Mouse (Mus musculus) kidney, postnatal 36 days (tissue): ENCODE measurements around the gene Slc1a7.

Experiments
- DNase-seq, 2 experiments: peaks; one replicate each; pipeline ENCODE4 v3.0.0; 2021 to 2022; ENCODE audit warnings: mixed read lengths in 2 of 2

The Slc1a7 gene

DNA sequence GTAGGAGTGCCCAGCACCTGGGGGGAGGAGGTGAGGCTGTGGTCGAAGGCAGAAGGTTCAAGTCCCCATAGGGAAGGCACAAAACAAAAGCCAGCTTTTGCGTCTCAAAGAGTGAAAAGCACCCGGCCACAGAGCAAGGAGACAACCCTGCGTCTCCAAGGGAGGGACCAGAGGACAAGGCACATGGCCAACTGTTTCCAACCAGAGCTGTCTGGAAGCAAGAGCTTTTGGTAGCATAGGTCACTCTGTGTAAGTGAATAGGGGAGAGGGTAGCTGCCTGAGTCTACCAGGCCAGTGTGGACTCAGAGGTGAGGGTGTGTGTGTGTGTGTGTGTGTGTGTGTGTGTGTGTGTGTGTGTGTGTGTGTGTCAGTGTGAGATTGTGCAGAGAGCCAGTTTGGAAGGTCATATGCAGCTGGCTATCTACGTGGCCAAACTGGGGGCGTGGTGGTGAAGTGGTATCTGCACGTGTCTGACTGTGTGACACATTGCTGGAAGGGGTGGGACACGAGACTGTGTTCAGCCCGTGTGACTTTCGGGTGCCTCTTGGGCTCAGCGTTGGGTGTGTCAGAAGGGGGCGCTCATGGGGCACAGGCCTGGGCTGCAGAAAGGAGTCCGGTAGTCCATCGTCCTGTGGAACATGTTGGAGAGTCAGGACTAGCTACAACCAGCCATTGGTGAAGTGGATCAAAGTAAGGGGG lies 47.1 kb downstream of the Slc1a7 start:
- DNase-seq = peak; percentile 67 to 76

DNA sequence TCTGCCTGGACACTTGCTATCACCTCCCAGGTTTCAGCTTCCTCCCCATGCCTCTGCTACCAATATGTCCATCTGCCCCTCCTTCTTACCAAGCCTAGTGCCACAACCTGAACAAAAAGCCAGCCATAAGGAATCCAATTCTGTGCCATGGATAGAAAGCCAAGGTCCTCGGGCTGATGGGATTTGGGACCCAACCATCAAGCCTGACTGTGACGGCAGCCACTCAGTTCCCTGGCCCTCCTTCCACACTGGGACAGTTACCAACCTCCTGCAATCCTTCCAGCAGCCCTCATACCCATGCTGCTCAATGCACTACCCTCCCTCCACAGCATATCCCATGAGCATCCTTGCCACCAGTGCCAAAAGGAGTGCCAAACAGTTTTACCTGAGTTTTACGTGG lies 48.2 kb downstream of the Slc1a7 start:
- no peak for DNase-seq

DNA sequence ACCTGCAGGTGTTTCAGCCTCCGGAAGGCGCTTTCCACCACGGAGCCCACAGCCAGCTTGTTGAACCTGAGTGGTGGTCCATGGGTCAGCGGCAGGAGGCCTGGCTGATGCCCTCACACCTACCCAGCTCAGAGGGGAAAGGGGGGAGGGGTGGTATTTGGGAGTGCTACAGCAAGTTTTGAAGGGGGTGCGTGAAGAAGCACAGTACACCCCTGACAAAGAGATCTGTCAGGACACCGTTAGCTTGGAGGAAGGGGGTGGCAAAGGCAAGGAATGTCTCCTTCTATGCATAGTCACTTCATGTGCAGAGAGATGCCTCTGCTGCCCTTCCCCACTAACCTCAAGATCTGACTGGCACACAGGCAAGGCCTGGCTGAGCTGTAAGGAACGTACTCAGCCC lies 49.7 kb downstream of the Slc1a7 start:
- DNase-seq = no peak

DNA sequence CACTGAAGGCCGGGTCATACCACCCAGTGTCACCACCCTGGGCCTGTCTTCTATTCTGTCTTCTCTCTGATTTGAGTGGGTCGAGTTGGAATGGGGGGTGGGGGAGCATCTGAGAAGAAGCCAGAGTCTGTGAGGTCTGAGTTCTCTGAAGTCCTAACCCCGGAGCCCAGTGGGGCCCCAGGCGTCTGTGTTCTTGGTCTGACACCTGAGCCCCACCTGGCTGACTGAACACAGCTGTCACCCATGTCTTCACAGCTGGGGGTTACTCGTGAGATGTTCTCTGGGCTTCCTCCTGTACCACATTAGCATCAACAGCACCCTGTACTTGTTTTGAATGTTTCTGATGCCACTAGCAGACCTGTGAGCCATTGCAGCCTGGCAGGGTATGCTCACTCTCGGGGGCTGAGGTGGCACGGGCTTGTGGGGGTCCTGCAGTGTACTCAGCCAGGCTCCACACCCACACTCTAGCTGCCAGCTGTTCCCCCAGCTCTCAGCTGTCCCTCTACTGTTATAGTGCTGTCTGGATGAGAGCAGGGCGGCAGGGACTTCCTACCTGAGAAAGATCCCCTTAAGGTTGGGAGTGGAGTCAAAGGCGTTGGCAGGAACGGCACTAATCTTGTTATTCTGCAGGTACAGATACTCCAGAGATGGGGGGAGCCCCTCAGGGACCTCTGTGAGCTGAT lies 50.2 kb downstream of the Slc1a7 start:
- no peak for DNase-seq

GRCm38 (mm10) chr4:108018961-108019921 lies 51.1 kb downstream of the Slc1a7 start:
- no peak for DNase-seq

- no peak for DNase-seq
Observed at GRCm38 (mm10) chr4:108020178-108020577, 52.0 kb downstream of the Slc1a7 start.

- DNase-seq = no peak
Observed at GRCm38 (mm10) chr4:108023186-108023585, 55.1 kb downstream of the Slc1a7 start.

DNA sequence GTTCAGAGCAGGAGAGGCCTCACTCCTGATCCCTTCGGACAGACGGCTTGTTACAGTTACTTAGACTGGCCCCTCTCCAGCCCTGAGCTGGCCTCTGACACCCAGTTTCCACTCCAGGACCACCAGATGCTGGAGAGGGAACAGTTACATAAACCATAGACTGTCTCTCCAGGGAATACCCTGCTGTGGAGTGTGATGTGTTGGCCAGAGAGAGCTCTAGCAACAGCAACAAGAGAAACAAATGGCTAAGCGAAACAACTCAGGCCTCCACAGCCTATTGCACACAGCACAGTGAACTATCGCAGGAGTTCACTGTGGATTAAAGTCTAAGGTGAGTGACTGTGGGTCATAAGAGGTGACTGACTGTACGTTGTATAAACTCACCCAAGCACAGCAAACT lies 56.5 kb downstream of the Slc1a7 start:
- DNase-seq = peak; percentile 64 to 83

DNA sequence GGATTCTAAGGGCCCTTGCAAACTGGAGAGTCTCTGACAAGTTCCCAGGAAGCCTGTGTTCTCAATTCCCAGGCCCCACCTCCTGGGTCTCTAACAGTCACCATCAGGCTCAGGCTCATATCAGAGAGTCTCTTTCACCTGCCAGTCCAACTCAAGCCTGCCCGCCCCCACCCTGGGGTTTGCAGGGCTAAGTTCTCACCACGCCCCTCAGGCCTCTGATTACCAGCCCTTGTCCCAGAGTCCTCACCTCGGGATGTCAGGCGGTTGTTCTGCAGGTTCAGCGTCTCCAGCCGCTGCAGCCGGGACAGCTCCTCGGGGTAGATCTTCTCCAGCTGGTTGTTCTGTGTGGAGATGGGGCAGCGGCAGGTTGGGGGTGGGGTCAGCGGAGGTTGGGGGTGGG lies 57.1 kb downstream of the Slc1a7 start:
- peak; percentile 80 for DNase-seq

- DNase-seq = no peak
Observed at GRCm38 (mm10) chr4:108026193-108026592, 58.1 kb downstream of the Slc1a7 start.

GRCm38 (mm10) chr4:108030888-108031501 lies 62.9 kb downstream of the Slc1a7 start:
- DNase-seq = peak; percentile 23 to 40

GRCm38 (mm10) chr4:108031502-108032351 lies 63.6 kb downstream of the Slc1a7 start:
- DNase-seq = peak; percentile 59 to 75

DNA sequence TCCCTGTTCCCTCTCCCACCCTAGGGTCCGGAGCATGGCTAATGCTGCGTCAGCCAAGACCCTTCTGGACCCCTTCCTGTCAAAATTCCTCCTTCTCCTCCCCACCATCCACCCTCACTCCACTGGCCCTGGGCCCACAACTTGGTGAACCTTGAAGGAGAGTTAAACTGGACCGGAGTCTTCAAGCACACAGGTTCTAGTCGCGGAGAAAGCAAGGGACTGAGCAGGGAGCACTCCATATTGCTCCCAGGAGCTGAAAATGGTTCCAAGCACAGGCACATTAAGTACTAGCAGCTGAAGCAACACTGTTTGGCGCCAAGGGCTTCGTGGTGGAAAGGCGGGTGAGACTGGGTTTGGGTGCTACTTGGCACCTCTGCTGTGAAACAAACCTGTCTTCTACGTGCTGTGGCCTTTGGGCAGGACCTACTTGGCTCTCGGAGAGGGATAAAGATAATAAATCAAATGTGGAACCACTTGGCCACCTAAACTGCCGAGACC lies 64.3 kb downstream of the Slc1a7 start:
- DNase-seq = peak; percentile 24 to 57

- DNase-seq = no peak
Observed at GRCm38 (mm10) chr4:108033041-108033764, 65.1 kb downstream of the Slc1a7 start.

DNA sequence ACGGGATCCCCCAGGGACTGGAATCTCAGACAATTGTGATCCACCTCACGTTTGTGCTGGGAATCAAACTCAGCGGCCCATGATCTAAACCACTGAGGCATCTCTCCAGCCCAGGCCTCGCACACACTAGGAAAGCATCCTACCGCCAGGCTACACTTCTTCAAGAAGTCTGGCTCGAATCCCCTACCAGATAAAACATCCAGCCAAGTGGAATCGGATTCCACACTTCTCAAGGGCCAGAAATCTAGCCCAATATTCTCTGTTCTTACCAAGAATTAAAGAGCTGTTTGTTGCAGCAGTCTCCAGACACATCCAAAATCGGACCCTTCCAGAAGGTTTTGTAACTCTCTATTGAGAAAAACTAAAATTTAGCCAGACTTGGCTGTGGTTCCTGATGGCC lies 68.9 kb downstream of the Slc1a7 start:
- DNase-seq = no peak

DNA sequence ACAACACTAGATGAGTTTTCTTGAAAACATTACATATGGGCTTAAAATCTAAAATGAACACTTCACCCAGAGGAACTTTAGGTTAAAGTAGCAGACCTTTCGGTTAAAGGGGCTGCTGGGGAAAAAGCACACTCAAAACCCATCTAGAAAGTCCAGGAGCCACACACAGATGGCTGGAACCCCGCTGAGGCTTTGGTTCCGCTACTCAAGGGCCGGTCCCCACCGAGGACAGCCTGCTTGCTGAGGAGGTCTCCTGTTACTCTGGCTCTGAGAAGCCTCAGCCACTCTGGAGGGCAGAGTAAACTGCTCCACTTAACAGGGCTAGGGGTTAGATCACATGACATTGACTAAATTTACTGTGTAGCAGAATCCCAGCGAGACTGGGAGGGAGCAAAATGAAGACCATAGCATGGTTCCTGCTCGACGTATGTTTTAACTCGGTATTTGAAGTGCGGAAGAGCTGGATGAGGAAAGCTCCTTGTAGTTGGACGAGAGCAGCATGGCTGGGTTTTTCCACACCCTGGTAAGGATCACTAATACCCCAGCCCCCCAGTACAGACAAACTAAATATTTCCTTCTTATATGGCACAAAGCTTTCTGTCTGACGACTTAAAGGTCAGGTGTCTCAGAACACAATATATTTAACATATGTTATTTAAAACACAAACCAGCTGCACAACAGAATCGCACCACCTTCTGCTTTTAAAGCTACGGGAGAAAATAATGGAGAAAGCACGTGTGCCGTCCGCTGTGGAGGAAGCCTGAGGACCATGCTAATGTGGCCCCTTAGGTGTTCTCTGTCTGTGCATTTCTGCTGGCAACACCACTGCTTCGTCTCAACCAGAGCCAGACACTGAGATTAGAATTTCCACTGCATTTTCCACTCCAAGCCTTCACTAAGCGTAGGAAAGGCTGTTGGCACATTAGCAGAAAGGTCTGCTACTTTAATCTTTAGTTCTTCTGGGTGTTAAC lies 77.3 kb downstream of the Slc1a7 start:
- DNase-seq = no peak

DNA sequence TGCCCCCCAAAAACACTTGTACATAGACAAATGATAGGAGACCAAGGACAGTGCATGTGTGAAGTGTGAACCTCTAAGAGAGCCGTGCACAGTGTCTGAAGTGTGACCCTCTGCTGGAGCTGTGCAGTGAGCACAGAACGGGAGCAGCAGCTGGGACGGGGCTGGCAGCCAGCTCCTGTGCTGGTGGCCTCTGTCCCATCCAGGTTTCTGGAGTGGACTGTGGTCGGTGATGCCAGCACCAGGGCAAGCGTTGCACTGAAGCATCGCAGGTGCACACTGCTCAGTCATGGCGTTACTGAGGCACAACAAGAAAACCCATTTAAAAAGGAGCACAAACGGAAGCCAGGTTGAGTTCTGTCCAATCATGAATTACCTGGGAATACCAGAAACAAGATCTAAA lies 78.0 kb downstream of the Slc1a7 start:
- DNase-seq = peak in 1 of 2 experiments; percentile 42

DNA sequence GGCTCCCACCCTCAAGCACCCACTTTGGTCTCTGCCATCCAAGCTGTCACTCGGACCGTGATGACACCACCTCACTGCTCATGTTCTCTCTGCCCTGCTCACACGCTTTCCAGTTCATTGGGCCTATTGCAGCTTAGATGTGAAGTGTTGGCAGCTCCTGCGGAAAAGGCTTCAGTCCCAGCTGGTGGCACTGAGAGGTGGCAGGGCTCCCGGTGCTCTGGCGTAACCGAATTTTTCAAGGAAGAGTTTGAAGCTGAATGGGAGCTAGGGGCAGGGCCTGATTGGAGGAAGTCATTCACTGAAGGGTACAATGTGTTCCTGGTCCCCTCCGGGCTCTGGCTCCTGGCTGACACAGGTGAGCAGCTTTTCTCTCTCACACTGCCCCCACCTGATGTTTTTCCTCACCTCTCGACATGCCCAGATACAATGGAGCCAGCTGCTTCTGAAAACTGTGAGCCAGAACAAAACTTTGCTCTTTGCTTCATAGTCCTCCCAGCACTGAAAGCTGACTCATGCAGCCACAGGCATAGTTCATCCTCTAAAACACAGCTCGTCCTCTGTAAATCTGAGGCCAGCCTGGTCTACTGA lies 83.6 kb downstream of the Slc1a7 start:
- DNase-seq = peak; percentile 38 to 48

- DNase-seq = no peak
Observed at GRCm38 (mm10) chr4:108052673-108053072, 84.5 kb downstream of the Slc1a7 start.
